Mouse (Mus musculus) neural tube, embryonic 10.5 days (tissue): ENCODE results near the gene Rbms3.

Experiments used
- DNase-seq: peaks from one replicate; pipeline ENCODE4 v3.0.0-alpha.2; 2017; ENCODE audit warnings: low spot score; ENCODE audit errors: extremely low spot score

Gene Rbms3

GRCm38 (mm10) chr9:116912493-116912847 lies 717.2 kb downstream of the Rbms3 start:
- no peak for DNase-seq

GRCm38 (mm10) chr9:116911781-116912492 lies 717.8 kb downstream of the Rbms3 start:
- DNase-seq = no peak

GRCm38 (mm10) chr9:116909511-116909910 lies 720.2 kb downstream of the Rbms3 start:
- DNase-seq = no peak

GRCm38 (mm10) chr9:116906955-116907354 lies 722.8 kb downstream of the Rbms3 start:
- DNase-seq = no peak

- DNase-seq = no peak
These were observed 724.1 kb downstream of the Rbms3 start for GRCm38 (mm10) chr9:116905646-116906045.

- DNase-seq = peak; percentile 40
These were observed 726.3 kb downstream of the Rbms3 start for GRCm38 (mm10) chr9:116903304-116903993.

- no peak for DNase-seq
These were observed 730.3 kb downstream of the Rbms3 start for GRCm38 (mm10) chr9:116899403-116899802.

GRCm38 (mm10) chr9:116886973-116887680 lies 742.6 kb downstream of the Rbms3 start:
- no peak for DNase-seq

- DNase-seq = no peak
These were observed 744.1 kb downstream of the Rbms3 start for GRCm38 (mm10) chr9:116885617-116886016.

- DNase-seq = no peak
These were observed 749.2 kb downstream of the Rbms3 start for GRCm38 (mm10) chr9:116880503-116880902.

- no peak for DNase-seq
These were observed 749.9 kb downstream of the Rbms3 start for GRCm38 (mm10) chr9:116879600-116880457.

GRCm38 (mm10) chr9:116876786-116877185 lies 752.9 kb downstream of the Rbms3 start:
- DNase-seq = no peak

- no peak for DNase-seq
These were observed 755.8 kb downstream of the Rbms3 start for GRCm38 (mm10) chr9:116873976-116874320.

- no peak for DNase-seq
These were observed 756.4 kb downstream of the Rbms3 start for GRCm38 (mm10) chr9:116873033-116873975.

- DNase-seq = no peak
These were observed 757.4 kb downstream of the Rbms3 start for GRCm38 (mm10) chr9:116872346-116872745.

- no peak for DNase-seq
These were observed 758.1 kb downstream of the Rbms3 start for GRCm38 (mm10) chr9:116871576-116871975.

GRCm38 (mm10) chr9:116866060-116866459 lies 763.7 kb downstream of the Rbms3 start:
- no peak for DNase-seq

GRCm38 (mm10) chr9:116863626-116864025 lies 766.1 kb downstream of the Rbms3 start:
- no peak for DNase-seq

- no peak for DNase-seq
These were observed 767.4 kb downstream of the Rbms3 start for GRCm38 (mm10) chr9:116862341-116862740.

- DNase-seq = no peak
These were observed 771.7 kb downstream of the Rbms3 start for GRCm38 (mm10) chr9:116857861-116858595.
